Mouse (Mus musculus): Measurements from ENCODE around the gene Plpp2.

Plpp2 gene

GRCm38 (mm10) chr10:79550366-79550765 lies 16.8 kb upstream of the Plpp2 start:
- no peak for DNase-seq (ENCODE audit: low read depth in 2 of 2, low spot score in 2 of 2)

- no peak for DNase-seq (ENCODE audit: low read depth in 2 of 2, low spot score in 2 of 2)
These were observed 15.6 kb upstream of the Plpp2 start for GRCm38 (mm10) chr10:79548971-79549723.

GRCm38 (mm10) chr10:79548546-79548945 lies 14.9 kb upstream of the Plpp2 start:
- no peak for DNase-seq (ENCODE audit: low read depth in 2 of 2, low spot score in 2 of 2)

GRCm38 (mm10) chr10:79547148-79547675 lies 13.6 kb upstream of the Plpp2 start:
- no peak for DNase-seq (ENCODE audit: low read depth in 2 of 2, low spot score in 2 of 2)

- DNase-seq (ENCODE audit: low read depth in 2 of 2, low spot score in 2 of 2): no peak
These were observed 12.9 kb upstream of the Plpp2 start for GRCm38 (mm10) chr10:79546483-79546882.

GRCm38 (mm10) chr10:79545891-79546290 lies 12.3 kb upstream of the Plpp2 start:
- no peak for DNase-seq (ENCODE audit: low read depth in 2 of 2, low spot score in 2 of 2)

GRCm38 (mm10) chr10:79544631-79545030 lies 11.0 kb upstream of the Plpp2 start:
- DNase-seq (ENCODE audit: low read depth in 2 of 2, low spot score in 2 of 2): no peak

- DNase-seq (ENCODE audit: low read depth in 2 of 2, low spot score in 2 of 2): no peak
These were observed 10.4 kb upstream of the Plpp2 start for GRCm38 (mm10) chr10:79543884-79544597.

GRCm38 (mm10) chr10:79542171-79542570 lies 8.6 kb upstream of the Plpp2 start:
- no peak for DNase-seq (ENCODE audit: low read depth in 2 of 2, low spot score in 2 of 2)

GRCm38 (mm10) chr10:79541522-79541921 lies 7.9 kb upstream of the Plpp2 start:
- DNase-seq (ENCODE audit: low read depth in 2 of 2, low spot score in 2 of 2): no peak

- no peak for DNase-seq (ENCODE audit: low read depth in 2 of 2, low spot score in 2 of 2)
These were observed 7.2 kb upstream of the Plpp2 start for GRCm38 (mm10) chr10:79540746-79541145.

GRCm38 (mm10) chr10:79539701-79540495 lies 6.3 kb upstream of the Plpp2 start:
- DNase-seq (ENCODE audit: low read depth in 2 of 2, low spot score in 2 of 2): no peak

- no peak for DNase-seq (ENCODE audit: low read depth in 2 of 2, low spot score in 2 of 2)
These were observed 5.3 kb upstream of the Plpp2 start for GRCm38 (mm10) chr10:79538873-79539272.

- no peak for DNase-seq (ENCODE audit: low read depth in 2 of 2, low spot score in 2 of 2)
These were observed 4.7 kb upstream of the Plpp2 start for GRCm38 (mm10) chr10:79538323-79538722.

- no peak for DNase-seq (ENCODE audit: low read depth in 2 of 2, low spot score in 2 of 2)
These were observed 4.2 kb upstream of the Plpp2 start for GRCm38 (mm10) chr10:79537781-79538180.

GRCm38 (mm10) chr10:79537271-79537670 lies 3.7 kb upstream of the Plpp2 start:
- no peak for DNase-seq (ENCODE audit: low read depth in 2 of 2, low spot score in 2 of 2)

GRCm38 (mm10) chr10:79536461-79537080 lies 3.0 kb upstream of the Plpp2 start:
- DNase-seq (ENCODE audit: low read depth in 2 of 2, low spot score in 2 of 2): no peak

- DNase-seq (ENCODE audit: low read depth in 2 of 2, low spot score in 2 of 2): no peak
These were observed 1.8 kb upstream of the Plpp2 start for GRCm38 (mm10) chr10:79535431-79535830.

GRCm38 (mm10) chr10:79534426-79534825 lies 830 bp upstream of the Plpp2 start:
- DNase-seq (ENCODE audit: low read depth in 2 of 2, low spot score in 2 of 2): no peak

GRCm38 (mm10) chr10:79532678-79533077 lies 918 bp downstream of the Plpp2 start:
- no peak for DNase-seq (ENCODE audit: low read depth in 2 of 2, low spot score in 2 of 2)

GRCm38 (mm10) chr10:79531593-79531992 lies 2.0 kb downstream of the Plpp2 start:
- DNase-seq (ENCODE audit: low read depth in 2 of 2, low spot score in 2 of 2): no peak
